Mouse (Mus musculus) inflammation-experienced regulatory T-cells, adult 6 months (primary cell): ENCODE measurements at regions not wholly inside any gene's neighbourhood (a gene's known extent, or its start where the extent isn't known, plus 50 kb on each side); places are given as distances from the start of the nearest gene placed in this dataset.

Experiments used
- ATAC-seq: one replicate; pipeline ENCODE4 v1.8.0; 2017

GRCm38 (mm10) chr2:50403106-50403505, 106.5 kb upstream of the Mmadhc start:
- ATAC-seq = no peak

GRCm38 (mm10) chr2:50398576-50398975, 102.0 kb upstream of the Mmadhc start:
- no peak for ATAC-seq

- ATAC-seq = no peak
Measured at GRCm38 (mm10) chr2:50377609-50378413, 81.2 kb upstream of the Mmadhc start.

GRCm38 (mm10) chr2:50373626-50374025, 77.0 kb upstream of the Mmadhc start:
- ATAC-seq = no peak

- no peak for ATAC-seq
Measured at GRCm38 (mm10) chr2:50373006-50373405, 76.4 kb upstream of the Mmadhc start.

- ATAC-seq = no peak
Measured at GRCm38 (mm10) chr2:50368831-50369230, 72.2 kb upstream of the Mmadhc start.

- ATAC-seq = no peak
Measured at GRCm38 (mm10) chr2:50368351-50368750, 71.8 kb upstream of the Mmadhc start.

GRCm38 (mm10) chr2:50365221-50365620, 68.6 kb upstream of the Mmadhc start:
- no peak for ATAC-seq

- no peak for ATAC-seq
Measured at GRCm38 (mm10) chr2:50356089-50356488, 59.5 kb upstream of the Mmadhc start.

GRCm38 (mm10) chr2:50347486-50348265, 51.1 kb upstream of the Mmadhc start:
- no peak for ATAC-seq
